Mouse (Mus musculus) liver, adult 2 months (tissue): Measurements from ENCODE around the gene Cntn5.

Source experiments
- CTCF ChIP-seq: fragments of 200-500 bp; IDR thresholded peaks from 2 replicates; pipeline ENCODE4 v1.5.1; 2011; ENCODE audit warnings: low read depth, low read length, control low read depth
- POLR2A ChIP-seq: fragments of 200-500 bp; IDR thresholded peaks from 2 replicates; pipeline ENCODE4 v1.6.1; 2011; ENCODE audit warnings: low read length, control low read depth; ENCODE audit not compliant: insufficient read depth; ENCODE audit errors: extremely low read depth

DNA sequence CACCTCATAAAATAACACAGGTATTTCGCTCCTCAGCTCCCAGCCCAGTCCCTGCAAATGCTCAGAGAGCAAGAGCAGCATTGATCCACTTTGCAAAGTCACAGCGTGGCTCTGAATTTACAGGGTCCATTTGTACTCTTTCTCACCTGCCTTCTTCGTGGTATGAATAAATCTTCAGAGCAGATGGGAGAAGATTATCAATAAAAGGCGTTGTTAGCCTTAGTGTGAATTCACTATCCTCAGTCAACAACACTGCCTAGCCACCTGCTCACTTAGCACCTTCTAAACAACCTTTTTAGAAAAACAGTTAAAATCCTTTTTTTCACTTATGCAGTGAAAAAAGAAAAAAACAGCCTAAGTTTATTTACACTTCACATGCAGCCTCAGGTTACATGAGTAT, 237.1 kb downstream of the Cntn5 start:
- TF ChIP-seq CTCF (no peak), POLR2A (no peak)
